Mouse (Mus musculus) left cerebral cortex, adult 18-20 months (tissue): ENCODE measurements around the gene Msh4. TPM values are rescaled to one million over a fixed set of nuclear protein-coding genes. Genes with fewer than 3 reads are reported as not detected.

Experiments
- DNase-seq, 2 experiments: peaks; one replicate each; pipeline ENCODE4 v3.0.0; 2021 to 2022; ENCODE audit warnings: low spot score in 2 of 2, mixed read lengths in 1 of 2
- total RNA-seq, 2 experiments: library from RNA; stranded (reverse); gene quantifications; 2 replicates each; pipeline ENCODE4 v1.2.3; 2021

The Msh4 gene
- total RNA-seq, 2 experiments from 2014 or later = 0.14 to 0.28 TPM

DNA sequence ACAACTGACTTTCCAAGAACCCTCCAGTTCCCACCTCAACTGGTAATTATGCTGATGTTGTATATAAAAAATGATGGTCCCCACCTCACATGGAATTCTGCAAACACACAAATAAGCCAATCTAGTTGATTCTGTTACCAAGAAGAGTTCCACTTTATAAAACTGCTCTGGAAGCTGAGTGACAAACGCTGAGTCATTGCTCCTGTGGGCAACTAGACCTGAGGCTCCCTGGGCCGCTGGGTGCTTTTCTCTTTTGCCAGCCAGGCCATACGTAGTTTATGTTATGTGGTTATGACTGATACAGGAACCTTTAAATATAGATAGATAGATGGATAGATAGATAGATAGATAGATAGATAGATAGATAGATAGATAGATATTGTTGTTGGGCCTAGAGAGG is 87.2 kb downstream of the Msh4 start:
- DNase-seq = no peak

DNA sequence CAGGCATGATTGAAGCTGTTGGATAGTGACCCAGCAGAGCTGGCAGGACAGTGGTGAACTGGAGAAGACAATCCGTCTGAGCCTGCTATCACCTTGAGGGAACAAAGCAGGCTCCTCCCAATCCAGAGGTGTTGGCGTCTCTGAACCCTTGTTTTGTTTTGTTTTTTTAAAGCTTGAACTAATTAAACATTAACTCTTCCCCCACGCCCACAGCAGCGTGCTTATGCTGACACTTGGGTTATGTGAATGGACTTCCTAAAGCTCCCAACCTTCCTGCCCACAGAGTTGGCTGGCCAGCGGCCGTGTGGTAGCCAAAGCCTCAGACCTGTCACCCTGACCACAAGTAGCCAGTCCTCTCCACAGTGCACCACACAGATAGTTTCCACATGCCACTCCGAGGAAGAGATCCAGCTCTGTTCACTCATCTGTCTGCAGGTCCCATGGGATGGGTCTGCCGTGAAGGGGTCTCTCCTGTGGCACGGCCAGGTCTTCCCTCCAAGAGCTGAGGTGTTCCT is 88.5 kb downstream of the Msh4 start:
- DNase-seq = no peak

DNA sequence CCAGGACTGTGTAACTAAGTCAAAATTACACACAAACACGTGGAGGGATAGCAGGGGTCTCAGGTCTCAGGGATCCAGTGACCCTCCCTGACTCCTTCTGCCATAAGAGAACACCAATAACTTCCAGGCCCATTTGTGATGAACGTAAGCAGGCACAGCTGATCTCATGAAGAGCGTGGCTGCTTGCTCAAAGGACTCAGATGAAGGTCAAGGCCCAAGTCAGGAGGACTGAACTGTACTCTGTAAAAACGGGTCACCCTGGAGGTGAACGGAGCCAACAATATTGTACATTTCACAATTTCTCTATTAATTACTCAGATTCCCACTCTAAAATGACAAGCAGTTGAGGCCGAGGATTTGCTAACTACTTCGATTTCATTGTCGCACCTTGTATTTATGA is 91.9 kb downstream of the Msh4 start:
- DNase-seq = no peak

DNA sequence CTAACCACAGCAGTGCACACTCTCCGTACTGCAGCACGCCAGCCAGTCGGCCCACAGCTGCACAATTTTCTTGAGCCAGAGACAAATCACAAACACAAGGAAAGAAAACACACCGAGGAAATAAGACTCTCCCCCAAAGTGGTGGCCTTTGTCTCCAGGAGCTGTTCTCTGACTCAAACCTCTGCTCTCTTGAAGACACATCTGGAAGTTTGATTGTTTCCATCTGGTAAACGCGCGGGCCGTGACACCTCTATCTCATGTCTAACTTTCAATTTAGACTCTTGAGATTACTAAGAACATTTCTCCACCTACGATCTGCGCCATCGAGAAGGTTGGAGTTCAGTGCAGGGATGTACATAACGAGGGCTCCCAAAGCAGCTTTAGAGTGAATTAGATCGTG is 97.5 kb downstream of the Msh4 start:
- DNase-seq = no peak

DNA sequence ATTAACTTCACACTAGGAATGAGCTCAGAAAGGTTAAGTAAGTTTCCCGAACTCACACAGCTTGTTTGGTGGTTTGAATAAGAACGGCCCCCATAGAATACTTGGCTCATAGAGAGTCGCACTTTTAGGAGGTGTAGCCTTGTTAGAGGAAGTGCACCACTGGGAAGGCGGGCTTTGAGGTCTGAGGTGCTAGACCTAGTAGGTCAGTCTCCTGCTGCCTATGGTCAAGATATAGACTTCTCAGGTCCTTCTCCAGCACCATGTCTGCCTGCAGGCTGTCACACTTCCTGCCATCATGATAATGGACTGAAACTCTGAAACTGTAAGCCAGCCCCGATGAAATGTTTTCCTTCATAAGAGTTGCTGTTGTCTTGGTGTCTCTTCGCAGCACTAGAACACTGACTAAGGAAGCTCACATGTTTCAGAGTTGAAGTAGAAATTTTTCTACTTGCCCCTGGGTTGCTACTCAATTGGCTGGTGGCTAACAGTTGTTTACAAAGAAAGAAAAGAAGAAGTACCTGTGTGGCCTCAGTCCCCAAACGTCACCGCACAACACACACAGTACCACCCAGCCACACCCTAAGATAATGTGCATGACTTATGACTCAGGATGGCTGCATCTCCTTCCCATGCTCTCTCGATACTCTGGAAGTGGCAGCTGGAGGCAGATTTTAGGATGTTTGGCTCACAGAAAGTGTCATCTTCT is 98.3 kb downstream of the Msh4 start:
- DNase-seq = no peak

Other genes with a start within 250 kb of the Msh4 start
- gene St6galnac3, start 181.0 kb downstream of the Msh4 start, total RNA-seq = 10 to 100 TPM; 15.5 to 18.5 TPM
- not detected for gene Asb17, start 61.9 kb downstream of the Msh4 start, total RNA-seq
- 10 to 100 TPM; 69.3 to 71.3 TPM for gene Rabggtb, start 6.9 kb upstream of the Msh4 start, total RNA-seq
- gene Acadm, start 38.5 kb upstream of the Msh4 start, total RNA-seq = 10 to 100 TPM; 39.9 to 41.1 TPM
- gene Slc44a5, start 67.3 kb upstream of the Msh4 start, total RNA-seq = 1 to 10 TPM; 7.0 to 8.3 TPM